Mouse (Mus musculus) lung, embryonic 14.5 days (tissue): ENCODE data around the gene Pacs2. TPM values are rescaled to one million over a fixed set of nuclear protein-coding genes. Genes with fewer than 3 reads are reported as not detected.

Source experiments
- ATAC-seq: fragments of 200-750 bp; cut with Nextera tagmentation; 2 replicates; pipeline ENCODE4 v1.8.0; 2017; ENCODE audit warnings: mild to moderate bottlenecking, moderate TSS enrichment, moderate library complexity; ENCODE audit not compliant: insufficient read depth
- DNase-seq: peaks from one replicate; pipeline ENCODE4 v3.0.0-alpha.2; 2015
- H3K27ac ChIP-seq: fragments of 300-500 bp; sonication (generic); 2 replicates; pipeline ENCODE4 v1.5.1; 2014; ENCODE audit warnings: low read depth, mild to moderate bottlenecking, moderate library complexity
- H3K27me3 ChIP-seq: fragments of 300-500 bp; sonication (generic); 2 replicates; pipeline ENCODE4 v1.6.1; 2014; ENCODE audit warnings: low read length, control low read depth; ENCODE audit not compliant: insufficient read depth
- H3K36me3 ChIP-seq: fragments of 300-500 bp; sonication (generic); 2 replicates; pipeline ENCODE4 v1.6.1; 2014; ENCODE audit warnings: control low read depth; ENCODE audit not compliant: insufficient read depth
- H3K4me1 ChIP-seq: fragments of 300-500 bp; sonication (generic); 2 replicates; pipeline ENCODE4 v1.6.1; 2014; ENCODE audit warnings: antibody characterized with exemption, control low read depth; ENCODE audit not compliant: insufficient read depth
- H3K4me2 ChIP-seq: fragments of 300-500 bp; sonication (generic); 2 replicates; pipeline ENCODE4 v1.6.1; 2014; ENCODE audit warnings: mild to moderate bottlenecking
- H3K4me3 ChIP-seq: fragments of 300-500 bp; sonication (generic); 2 replicates; pipeline ENCODE4 v1.5.1; 2014; ENCODE audit warnings: low read depth, low read length
- H3K9ac ChIP-seq: fragments of 300-500 bp; sonication (generic); 2 replicates; pipeline ENCODE4 v1.6.1; 2014
- H3K9me3 ChIP-seq: fragments of 300-500 bp; sonication (generic); 2 replicates; pipeline ENCODE4 v1.6.1; 2016; ENCODE audit warnings: low read depth, low read length, control low read depth
- CTCF ChIP-seq: IDR thresholded peaks from 2 replicates; pipeline ENCODE4 v1.5.1; 2016; ENCODE audit warnings: antibody characterized with exemption, low read depth
- WGBS: fragments of 180-500 bp; shearing (Covaris S2); extraction: QIAGEN DNeasy Blood & Tissue Kit; methylation state at CpG from one replicate; pipeline ENCODE4 v1.1.7; 2014; 5-methylcytosine and 5-hydroxymethylcytosine counted together
- polyA plus RNA-seq: library from polyadenylated mRNA; unstranded; fragments of >200 nt; fragmentation: Nextera tagmentation; extraction: Ambion mirVana; gene quantifications from 2 replicates; pipeline ENCODE4 v1.2.1, GENCODE M21; 2014

Gene Pacs2
- polyA plus RNA-seq, 1 experiment from 2014 or later: 15.6 TPM

GRCm38 (mm10) chr12:113032296-113033250 is 18.3 kb downstream of the Pacs2 start:
- H3K36me3 ChIP-seq: 0 out of 2 replicates have a peak, but pooled peaks cover 2% of the 10 kb centered on the region
- peak; percentile 29 for ATAC-seq
- H3K4me3 ChIP-seq: no peak overlapping the region
- no peak overlapping the region for H3K4me2 ChIP-seq
- no peaks in the 10 kb centered on the region for H3K27me3 ChIP-seq
- 0 out of 2 replicates have a peak, but pooled peaks have one; percentile 3 for TF ChIP-seq CTCF
- no peak overlapping the region for H3K27ac ChIP-seq
- 62% methylated on average over 11 of the region's 11 CpGs for WGBS
- H3K9ac ChIP-seq: no peak overlapping the region
- no peaks in the 10 kb centered on the region for H3K4me1 ChIP-seq
- DNase-seq: peak; percentile 9
- H3K9me3 ChIP-seq: no peaks in the 10 kb centered on the region

GRCm38 (mm10) chr12:113035093-113035492 is 20.8 kb downstream of the Pacs2 start:
- Histone ChIP-seq H3K27me3 (no peaks in the 10 kb centered on the region), H3K4me3 (no peak overlapping the region), H3K27ac (no peak overlapping the region), H3K36me3 (no peaks in the 10 kb centered on the region), H3K4me1 (no peaks in the 10 kb centered on the region), H3K9me3 (no peaks in the 10 kb centered on the region), H3K4me2 (no peak overlapping the region), H3K9ac (no peak overlapping the region)
- DNase-seq (no peak), ATAC-seq (no peak)
- 52% methylated on average over 2 of the region's 2 CpGs for WGBS
- no peak for TF ChIP-seq CTCF

GRCm38 (mm10) chr12:113036996-113037395 is 22.7 kb downstream of the Pacs2 start:
- 83% methylated on average over 4 of the region's 4 CpGs for WGBS

DNA sequence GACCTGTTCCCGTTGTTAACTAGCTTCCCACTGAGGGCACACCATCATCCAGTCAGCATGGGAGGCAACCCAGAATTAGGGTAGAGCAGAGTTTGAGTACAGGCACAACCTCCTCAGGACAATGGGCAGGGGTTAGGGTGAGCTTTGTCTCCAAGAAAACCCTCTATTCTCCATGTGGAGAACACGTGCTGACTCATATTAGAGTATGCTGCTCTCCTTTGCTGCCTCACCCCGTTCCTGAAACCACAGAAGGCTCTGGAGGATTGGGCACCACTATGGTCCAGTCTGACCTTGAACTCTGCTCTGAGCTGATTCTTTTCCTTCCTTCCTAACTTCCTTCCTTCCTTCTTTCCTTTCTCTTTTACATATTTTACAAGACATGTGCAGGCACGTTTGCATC is 24.1 kb downstream of the Pacs2 start:
- no peak for DNase-seq
- Histone ChIP-seq H3K4me2 (no peak overlapping the region), H3K36me3 (no peaks in the 10 kb centered on the region), H3K4me1 (no peaks in the 10 kb centered on the region), H3K9ac (no peak overlapping the region), H3K9me3 (no peaks in the 10 kb centered on the region), H3K27ac (no peak overlapping the region), H3K4me3 (no peak overlapping the region), H3K27me3 (no peaks in the 10 kb centered on the region)
- WGBS: 84% methylated on average over 4 of the region's 4 CpGs
- ATAC-seq: no peak
- TF ChIP-seq CTCF: no peak

More at GRCm38 (mm10) chr12:113036996-113037395, 22.7 kb downstream of the Pacs2 start:
- DNase-seq (no peak), ATAC-seq (no peak)
- no peak for TF ChIP-seq CTCF
- Histone ChIP-seq H3K27ac (no peak overlapping the region), H3K9ac (no peak overlapping the region), H3K27me3 (no peaks in the 10 kb centered on the region), H3K9me3 (no peaks in the 10 kb centered on the region), H3K4me3 (no peak overlapping the region), H3K4me2 (no peak overlapping the region), H3K36me3 (no peaks in the 10 kb centered on the region), H3K4me1 (no peaks in the 10 kb centered on the region)

GRCm38 (mm10) chr12:113041481-113042439 is 27.5 kb downstream of the Pacs2 start:
- Histone ChIP-seq H3K4me2 (no peak overlapping the region), H3K9ac (no peak overlapping the region), H3K27ac (no peak overlapping the region), H3K4me1 (no peaks in the 10 kb centered on the region), H3K9me3 (no peaks in the 10 kb centered on the region), H3K27me3 (no peaks in the 10 kb centered on the region), H3K4me3 (no peak overlapping the region), H3K36me3 (peaks cover 14% of the 10 kb centered on the region)
- 62% methylated on average over 15 of the region's 15 CpGs for WGBS
- ATAC-seq (peak; percentile 71; the same call in 1 of the 2 replicates), DNase-seq (peak; percentile 65)
- no peak for TF ChIP-seq CTCF

DNA sequence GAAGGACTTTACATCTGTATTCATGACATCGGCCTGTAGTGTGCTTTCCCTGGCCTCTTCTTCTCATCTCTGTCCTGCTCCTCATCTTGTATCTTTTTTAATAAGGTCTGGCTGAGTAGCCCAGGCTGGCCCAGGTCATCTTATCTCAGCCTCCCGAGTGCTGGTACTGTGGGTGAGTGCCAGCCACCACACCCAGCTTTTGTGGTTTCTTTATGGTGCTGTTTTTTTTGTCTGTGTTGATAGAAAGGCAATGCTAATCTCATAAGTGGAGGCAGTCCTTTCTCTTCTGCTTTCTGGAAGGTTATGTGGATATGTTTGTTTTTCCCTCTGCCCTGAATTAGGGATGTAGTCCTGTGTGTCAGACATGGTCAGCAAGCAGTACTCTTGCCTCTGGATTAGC is 28.2 kb downstream of the Pacs2 start:
- 76% methylated on average over 2 of the region's 2 CpGs for WGBS
- DNase-seq: no peak
- H3K27ac ChIP-seq: no peak overlapping the region

More for the DNA sequence above, 28.2 kb downstream of the Pacs2 start:
- ATAC-seq: no peak
- Histone ChIP-seq H3K9ac (no peak overlapping the region), H3K36me3 (peaks cover 19% of the 10 kb centered on the region), H3K4me2 (no peak overlapping the region), H3K27me3 (no peaks in the 10 kb centered on the region), H3K9me3 (no peaks in the 10 kb centered on the region), H3K4me1 (no peaks in the 10 kb centered on the region), H3K4me3 (no peak overlapping the region)
- no peak for TF ChIP-seq CTCF
